Mouse (Mus musculus) megakaryocyte, embryonic 14.5 days (primary cell): ENCODE measurements around the gene Tox4. TPM values are rescaled to one million over a fixed set of nuclear protein-coding genes. Genes with fewer than 3 reads are reported as not detected.

Experiments used
- H3K27me3 ChIP-seq: replicated peaks from 2 replicates; pipeline ENCODE3; 2012; ENCODE audit warnings: inconsistent platforms
- H3K36me3 ChIP-seq: replicated peaks from 2 replicates; pipeline ENCODE3; 2012; ENCODE audit warnings: low read length, inconsistent platforms, mixed read lengths
- H3K4me1 ChIP-seq: 2 replicates; pipeline ENCODE4 v1.6.1; 2012; ENCODE audit warnings: inconsistent platforms
- H3K4me3 ChIP-seq: replicated peaks from 2 replicates; pipeline ENCODE3; 2012; ENCODE audit warnings: moderate library complexity, mild to moderate bottlenecking, inconsistent platforms
- H3K9me3 ChIP-seq: 2 replicates; pipeline ENCODE4 v1.6.1; 2012; ENCODE audit warnings: inconsistent platforms
- FLI1 ChIP-seq: IDR thresholded peaks from 2 replicates; pipeline ENCODE4 v1.6.1; 2012; ENCODE audit warnings: low read length, inconsistent platforms, mixed read lengths
- GATA1 ChIP-seq: IDR thresholded peaks from 3 replicates; pipeline ENCODE4 v1.6.1; 2012; ENCODE audit warnings: mixed read lengths, low read length, inconsistent platforms, borderline replicate concordance
- polyA plus RNA-seq: library from polyadenylated mRNA; stranded (reverse); fragments of >175 nt; gene quantifications from 2 replicates; pipeline ENCODE4 v1.2.3, GENCODE M21; 2012; ENCODE audit warnings: low replicate concordance; ENCODE audit not compliant: insufficient read depth

Gene Tox4
- 9.7 and 15.1 TPM in 2 replicates for polyA plus RNA-seq

DNA sequence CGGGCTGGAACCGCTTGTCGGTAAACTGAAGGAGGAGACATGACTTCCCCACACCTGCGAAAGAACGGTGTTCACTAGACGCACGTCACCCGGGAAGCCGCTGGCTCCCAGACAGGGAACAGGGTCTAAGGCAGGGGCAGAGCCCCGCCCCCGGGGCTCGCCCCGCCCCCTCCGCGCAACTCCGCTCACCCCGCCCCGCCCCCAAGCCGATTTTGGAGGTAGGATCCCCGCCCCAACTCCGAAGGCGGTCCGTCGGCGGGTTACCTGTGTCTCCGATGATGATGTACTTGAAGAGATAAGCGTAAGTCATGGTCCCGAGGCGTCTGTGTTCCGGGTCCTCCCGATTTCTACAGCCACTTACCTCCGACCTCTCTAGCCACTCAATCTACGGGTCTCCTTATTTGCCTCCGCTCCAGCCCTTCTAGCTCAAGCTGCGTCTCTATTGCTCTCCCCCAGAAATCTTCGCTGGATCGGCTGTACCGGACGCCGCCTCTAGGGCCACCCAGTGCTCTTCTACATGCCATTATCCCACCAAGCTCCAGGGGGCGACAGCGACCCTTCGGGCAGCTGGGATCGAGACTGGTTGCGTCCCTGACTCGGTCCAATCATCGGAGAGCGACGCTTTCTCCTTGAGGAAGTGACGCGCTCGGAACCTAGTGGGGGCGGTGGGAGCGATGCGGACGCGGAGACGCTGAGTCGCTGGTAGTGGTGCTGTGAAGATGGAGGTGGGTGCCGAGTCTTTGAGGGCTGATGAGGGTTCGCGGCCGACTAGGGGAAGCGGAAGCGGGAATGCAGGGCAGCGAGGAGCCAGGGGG, at the start of gene Tox4, which contains the start of gene Rab2b:
Tox4 (plus strand) TSS at position 215 of the 815 bp plus-strand sequence.
Rab2b (minus strand) TSS at position 614 of the 815 bp plus-strand sequence.
- Histone ChIP-seq H3K4me3 (peak within 1 kb of the TSS; percentile 98), H3K9me3 (no peaks in the 10 kb centered on the region), H3K4me1 (peaks cover 28% of the 10 kb centered on the region), H3K36me3 (peaks cover 30% of the 10 kb centered on the region), H3K27me3 (no peaks in the 10 kb centered on the region)
- TF ChIP-seq FLI1 (no peak), GATA1 (no peak)

DNA sequence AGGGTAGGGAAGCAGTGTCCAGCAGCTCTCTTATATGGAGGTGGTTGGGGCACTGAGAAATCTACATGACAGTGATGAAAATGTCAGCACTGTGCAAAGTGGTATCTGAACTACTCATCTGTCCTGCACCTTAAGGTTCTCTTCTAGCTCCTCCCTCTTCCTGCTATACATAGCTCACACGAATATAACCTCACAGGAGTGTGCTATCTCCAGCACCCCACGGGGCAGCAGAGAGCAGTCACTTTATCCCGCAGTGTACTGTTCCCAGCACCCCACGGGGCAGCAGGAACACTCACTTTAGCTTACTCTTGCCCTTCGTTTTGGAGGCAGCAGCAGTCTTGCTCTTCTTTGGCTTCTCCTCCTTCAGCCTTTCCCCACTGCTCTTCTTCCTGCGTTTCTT, 46.7 kb upstream of the Tox4 start:
- H3K9me3 ChIP-seq = no peaks in the 10 kb centered on the region
- peaks cover 97% of the 10 kb centered on the region for H3K36me3 ChIP-seq
- TF ChIP-seq GATA1 (no peak), FLI1 (no peak)
- peaks cover 12% of the 10 kb centered on the region for H3K4me1 ChIP-seq
- no peaks in the 10 kb centered on the region for H3K27me3 ChIP-seq
- no peak overlapping the region for H3K4me3 ChIP-seq

DNA sequence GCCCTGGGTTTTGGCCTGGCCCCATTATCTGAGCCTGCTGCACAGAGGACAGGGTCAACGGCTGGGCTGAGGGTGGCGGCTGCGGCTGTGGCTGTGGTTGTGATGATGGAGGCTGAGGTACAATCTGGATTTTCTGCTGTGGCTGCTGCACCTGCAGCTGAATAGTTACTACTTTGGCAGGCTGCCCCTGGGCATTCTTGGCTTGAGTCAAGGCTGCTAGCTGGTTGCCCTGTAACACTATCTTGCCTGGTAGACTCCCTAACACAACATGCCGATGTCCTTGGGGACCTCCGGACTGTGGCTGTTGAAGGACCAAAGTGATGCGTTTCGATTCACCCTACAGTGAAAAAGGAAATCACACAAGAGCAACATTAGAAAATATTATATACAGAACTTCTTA, 43.8 kb upstream of the Tox4 start:
- Histone ChIP-seq H3K4me1 (peaks cover 13% of the 10 kb centered on the region), H3K9me3 (no peaks in the 10 kb centered on the region), H3K27me3 (no peaks in the 10 kb centered on the region), H3K4me3 (no peak overlapping the region), H3K36me3 (peaks cover 89% of the 10 kb centered on the region)
- TF ChIP-seq FLI1 = no peak
- no peak for TF ChIP-seq GATA1

DNA sequence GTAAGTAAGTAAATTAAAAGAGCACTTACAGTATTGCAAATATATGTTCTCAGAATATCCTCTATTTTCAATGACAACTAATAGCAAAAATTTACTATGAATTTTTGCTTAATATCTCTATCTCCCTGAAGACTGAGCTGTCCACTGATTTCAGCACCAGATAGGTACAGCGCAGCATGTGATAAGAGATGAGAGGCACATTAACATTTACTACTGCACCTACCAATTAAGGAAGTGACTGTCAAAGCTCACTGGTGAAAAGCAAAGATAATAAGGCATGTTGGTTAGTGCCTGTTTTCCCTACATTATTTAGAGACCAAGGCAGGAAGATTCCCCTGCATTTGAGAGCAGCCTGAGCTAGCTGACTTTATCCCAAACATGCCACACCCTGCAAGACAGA, 42.7 kb upstream of the Tox4 start:
- H3K27me3 ChIP-seq = no peaks in the 10 kb centered on the region
- no peak for TF ChIP-seq FLI1
- no peak for TF ChIP-seq GATA1
- peaks cover 12% of the 10 kb centered on the region for H3K4me1 ChIP-seq
- H3K36me3 ChIP-seq = peaks cover 88% of the 10 kb centered on the region
- no peaks in the 10 kb centered on the region for H3K9me3 ChIP-seq
- no peak overlapping the region for H3K4me3 ChIP-seq

DNA sequence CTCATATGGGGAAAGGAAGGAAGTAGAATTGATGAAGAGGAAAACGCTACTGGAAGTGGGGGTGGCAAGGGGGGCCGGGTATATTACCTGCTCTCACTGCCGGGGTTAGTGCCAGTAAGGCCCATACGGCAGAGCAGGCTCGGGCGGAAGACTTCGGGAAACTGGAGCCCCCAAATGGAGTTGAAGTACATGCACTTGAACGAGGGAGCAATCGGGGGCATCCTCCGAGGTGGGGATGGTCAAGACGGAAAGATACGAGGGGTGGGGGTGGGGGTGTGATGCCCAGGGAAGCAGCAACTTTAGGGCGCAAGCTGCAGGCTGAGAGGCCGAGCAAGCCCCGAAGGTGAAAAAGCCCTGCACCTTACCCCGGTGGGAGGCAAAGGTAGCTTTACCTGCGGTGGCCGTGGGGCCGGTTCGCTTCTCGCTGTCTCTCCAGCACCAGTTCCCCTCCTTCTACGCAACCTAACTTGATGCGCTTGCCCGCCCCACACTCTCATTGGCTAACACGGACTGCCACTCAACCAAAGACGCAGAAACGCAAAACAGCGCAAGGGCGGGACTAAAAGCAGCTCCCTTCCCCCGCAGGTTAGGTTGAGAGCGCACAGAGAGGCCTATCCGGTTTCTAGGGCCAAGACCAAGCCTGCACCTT, 34.8 kb upstream of the Tox4 start:
- peaks cover 52% of the 10 kb centered on the region for H3K4me1 ChIP-seq
- H3K36me3 ChIP-seq = peaks cover 19% of the 10 kb centered on the region
- H3K4me3 ChIP-seq = peak overlapping the region; percentile 98
- H3K27me3 ChIP-seq = no peaks in the 10 kb centered on the region
- TF ChIP-seq FLI1 = no peak
- no peak for TF ChIP-seq GATA1
- no peaks in the 10 kb centered on the region for H3K9me3 ChIP-seq

DNA sequence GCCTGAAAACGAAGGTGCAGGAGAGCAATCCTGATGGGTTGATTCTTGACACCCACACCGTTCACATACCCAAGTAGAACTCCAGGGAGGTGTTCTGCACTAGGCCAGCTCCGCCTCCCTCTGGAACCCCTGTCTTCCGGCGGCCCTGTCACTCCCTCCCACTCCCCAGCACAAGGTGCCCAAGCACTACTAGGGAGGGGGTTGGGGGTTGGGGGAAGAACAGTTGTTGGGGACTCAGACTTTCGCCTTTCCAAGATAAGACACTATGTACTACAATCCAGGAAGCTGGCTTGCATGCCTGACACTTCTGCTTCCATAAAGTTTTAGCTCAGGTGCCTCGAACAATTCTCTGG, 34.3 kb upstream of the Tox4 start:
- Histone ChIP-seq H3K4me3 (peak overlapping the region; percentile 98), H3K27me3 (no peaks in the 10 kb centered on the region), H3K4me1 (peaks cover 52% of the 10 kb centered on the region), H3K9me3 (no peaks in the 10 kb centered on the region), H3K36me3 (peaks cover 14% of the 10 kb centered on the region)
- TF ChIP-seq FLI1 (no peak), GATA1 (no peak)

DNA sequence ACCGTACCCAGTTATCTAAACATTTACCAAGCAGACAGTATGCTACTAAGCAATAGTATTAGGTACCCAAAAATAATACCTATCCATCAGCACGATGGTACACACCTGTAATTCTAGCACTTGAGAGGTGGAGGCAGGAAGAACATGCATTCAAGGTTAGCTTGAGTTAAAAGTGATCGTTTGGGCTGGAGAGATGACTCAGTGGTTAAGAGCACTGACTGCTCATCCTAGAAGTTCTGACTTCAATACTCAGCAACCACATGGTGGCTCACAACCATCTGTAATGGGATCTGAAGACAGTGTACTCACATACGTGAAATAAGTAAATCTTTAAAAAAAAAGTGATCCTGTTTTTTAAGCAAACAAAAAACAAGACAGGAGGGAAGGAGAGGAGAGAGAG, 32.8 kb upstream of the Tox4 start:
- H3K4me3 ChIP-seq = peak overlapping the region; percentile 62
- TF ChIP-seq FLI1 (no peak), GATA1 (no peak)
- H3K27me3 ChIP-seq = no peaks in the 10 kb centered on the region
- peaks cover 3% of the 10 kb centered on the region for H3K36me3 ChIP-seq
- no peaks in the 10 kb centered on the region for H3K9me3 ChIP-seq
- H3K4me1 ChIP-seq = peaks cover 52% of the 10 kb centered on the region

DNA sequence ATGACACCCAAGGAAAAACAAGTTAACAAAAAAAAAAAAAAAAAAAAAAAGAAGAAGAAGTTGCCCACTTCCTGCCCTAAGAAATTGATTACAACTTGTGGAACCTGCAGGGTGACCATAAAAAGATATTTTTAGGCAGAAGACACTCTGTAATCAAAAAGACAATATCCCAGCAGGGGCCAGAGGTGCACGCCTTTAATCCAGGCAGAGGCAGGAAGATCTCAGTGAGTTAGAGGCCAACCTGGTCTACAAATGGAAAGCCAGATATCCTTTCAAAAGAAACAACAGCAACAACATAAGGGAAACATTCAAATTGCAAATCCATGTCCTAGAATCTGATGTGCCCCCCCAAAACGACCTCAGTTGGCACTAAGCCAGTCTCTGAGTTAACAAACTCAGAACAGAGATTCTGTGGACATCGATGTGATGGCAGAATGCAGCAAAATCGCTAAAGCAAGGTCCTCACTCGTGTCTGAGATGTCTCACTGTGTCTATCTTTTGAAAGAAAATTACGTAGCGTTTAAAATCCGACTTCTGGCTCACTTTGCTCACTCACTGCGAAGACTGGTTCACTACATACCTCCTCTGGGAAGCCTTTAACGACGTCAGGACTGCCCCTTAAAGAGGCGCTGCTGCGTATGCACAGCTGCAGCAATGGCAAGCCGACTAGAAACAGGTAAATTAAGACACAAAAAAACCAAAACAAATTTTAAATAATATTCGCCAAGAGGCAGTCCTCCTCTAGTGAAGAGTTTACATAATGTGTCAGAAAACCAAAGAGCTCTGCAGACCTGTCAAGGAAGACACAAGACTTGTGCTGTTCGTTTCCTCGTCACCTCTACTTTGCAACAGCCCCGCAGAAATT, 22.4 kb upstream of the Tox4 start:
- Histone ChIP-seq H3K9me3 (no peaks in the 10 kb centered on the region), H3K4me1 (peaks cover 41% of the 10 kb centered on the region), H3K36me3 (peaks cover 4% of the 10 kb centered on the region), H3K4me3 (peak overlapping the region; percentile 98), H3K27me3 (no peaks in the 10 kb centered on the region)
- TF ChIP-seq GATA1 (no peak), FLI1 (no peak)

DNA sequence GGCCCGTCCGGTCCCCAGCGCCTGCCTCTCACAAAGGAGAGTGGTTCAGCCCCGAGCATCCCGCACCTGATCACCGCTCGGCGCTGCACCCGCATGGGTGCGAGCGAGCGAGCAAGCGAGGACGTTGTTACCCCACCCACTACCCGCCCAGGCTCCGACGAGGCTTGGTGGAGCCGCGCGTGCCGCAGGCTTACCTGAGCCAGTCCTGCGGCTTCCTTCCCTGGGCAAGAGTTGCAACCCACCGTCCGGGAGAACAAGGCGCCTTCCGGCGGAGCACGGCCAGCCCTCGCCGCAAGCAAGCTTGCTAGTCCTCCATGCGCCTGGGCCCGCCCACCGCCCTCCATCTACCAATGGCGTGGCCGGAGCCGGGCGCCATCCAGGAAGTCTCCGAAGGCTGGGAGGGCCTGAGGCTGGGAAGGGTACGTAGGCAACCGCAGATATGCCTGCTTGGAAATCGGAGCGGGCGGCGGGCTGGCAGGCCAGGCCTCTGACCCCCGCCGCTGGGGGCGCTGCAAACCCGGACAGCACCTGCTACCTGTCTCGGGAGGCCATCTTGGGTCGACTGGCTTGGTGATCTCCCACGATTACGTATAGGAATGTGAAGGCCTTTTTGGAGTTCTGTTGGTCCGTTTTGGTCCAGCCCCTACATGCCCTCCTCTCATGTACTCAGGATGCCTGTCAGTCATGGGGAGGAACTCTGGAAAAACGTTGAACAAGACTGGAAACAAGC, 21.3 kb upstream of the Tox4 start, which contains the start of gene Chd8:
Chd8 (minus strand) TSS at position 297 of the 730 bp plus-strand sequence.
- Histone ChIP-seq H3K36me3 (peaks cover 10% of the 10 kb centered on the region), H3K9me3 (no peaks in the 10 kb centered on the region), H3K27me3 (no peaks in the 10 kb centered on the region), H3K4me3 (peak within 1 kb of the TSS; percentile 98), H3K4me1 (peaks cover 32% of the 10 kb centered on the region)
- TF ChIP-seq FLI1 (no peak), GATA1 (no peak)
